Mouse (Mus musculus): ENCODE data around the gene Gp9.

The Gp9 gene

GRCm38 (mm10) chr6:87787108-87787890 is 9.4 kb downstream of the Gp9 start:
- DNase-seq (ENCODE audit: low spot score in 2 of 2) = no peak

- DNase-seq (ENCODE audit: low spot score in 2 of 2) = no peak
Observed at GRCm38 (mm10) chr6:87788266-87788895, 10.5 kb downstream of the Gp9 start.

- no peak for DNase-seq (ENCODE audit: low spot score in 2 of 2)
Observed at GRCm38 (mm10) chr6:87788896-87789587, 11.2 kb downstream of the Gp9 start.

- DNase-seq (ENCODE audit: low spot score in 2 of 2) = no peak
Observed at GRCm38 (mm10) chr6:87789791-87790190, 11.9 kb downstream of the Gp9 start.

GRCm38 (mm10) chr6:87790779-87791480 is 13.1 kb downstream of the Gp9 start:
- peak; percentile 74 to 80 for DNase-seq (ENCODE audit: low spot score in 2 of 2)

- no peak for DNase-seq (ENCODE audit: low spot score in 2 of 2)
Observed at GRCm38 (mm10) chr6:87791826-87792225, 14.0 kb downstream of the Gp9 start.

GRCm38 (mm10) chr6:87793821-87794510 is 16.1 kb downstream of the Gp9 start:
- no peak for DNase-seq (ENCODE audit: low spot score in 2 of 2)

GRCm38 (mm10) chr6:87795385-87796150 is 17.7 kb downstream of the Gp9 start:
- no peak for DNase-seq (ENCODE audit: low spot score in 2 of 2)

- DNase-seq (ENCODE audit: low spot score in 2 of 2) = no peak
Observed at GRCm38 (mm10) chr6:87796251-87796880, 18.5 kb downstream of the Gp9 start.

GRCm38 (mm10) chr6:87797321-87797720 is 19.4 kb downstream of the Gp9 start:
- no peak for DNase-seq (ENCODE audit: low spot score in 2 of 2)

- no peak for DNase-seq (ENCODE audit: low spot score in 2 of 2)
Observed at GRCm38 (mm10) chr6:87799576-87799975, 21.7 kb downstream of the Gp9 start.

- no peak for DNase-seq (ENCODE audit: low spot score in 2 of 2)
Observed at GRCm38 (mm10) chr6:87802462-87802861, 24.6 kb downstream of the Gp9 start.

- no peak for DNase-seq (ENCODE audit: low spot score in 2 of 2)
Observed at GRCm38 (mm10) chr6:87804036-87804435, 26.2 kb downstream of the Gp9 start.

GRCm38 (mm10) chr6:87804886-87805285 is 27.0 kb downstream of the Gp9 start:
- DNase-seq (ENCODE audit: low spot score in 2 of 2) = no peak

- no peak for DNase-seq (ENCODE audit: low spot score in 2 of 2)
Observed at GRCm38 (mm10) chr6:87805448-87805847, 27.6 kb downstream of the Gp9 start.

GRCm38 (mm10) chr6:87806028-87806427 is 28.2 kb downstream of the Gp9 start:
- no peak for DNase-seq (ENCODE audit: low spot score in 2 of 2)

GRCm38 (mm10) chr6:87806857-87807256 is 29.0 kb downstream of the Gp9 start:
- no peak for DNase-seq (ENCODE audit: low spot score in 2 of 2)

GRCm38 (mm10) chr6:87807735-87808440 is 30.0 kb downstream of the Gp9 start:
- DNase-seq (ENCODE audit: low spot score in 2 of 2) = no peak

GRCm38 (mm10) chr6:87808521-87808920 is 30.6 kb downstream of the Gp9 start:
- DNase-seq (ENCODE audit: low spot score in 2 of 2) = no peak

- DNase-seq (ENCODE audit: low spot score in 2 of 2) = no peak
Observed at GRCm38 (mm10) chr6:87809144-87809543, 31.3 kb downstream of the Gp9 start.
